Mouse (Mus musculus): ENCODE results near the gene Thrap3.

- TF ChIP-seq CTCF (IDR thresholded peaks at IDR 0.05; ENCODE audit: borderline replicate concordance, insufficient read depth, low read depth, low read length) (no peak), POLR2A (IDR thresholded peaks at IDR 0.05; ENCODE audit: borderline replicate concordance, insufficient read depth, low read length) (no peak)
Observed at GRCm38 (mm10) chr4:126161986-126162385, 40.6 kb downstream of the Thrap3 start.

Measured in cerebellum, adult 2 months (tissue).